Mouse (Mus musculus): ENCODE measurements at regions not wholly inside any gene's neighbourhood (a gene's known extent, or its start where the extent isn't known, plus 50 kb on each side); places are given as distances from the start of the nearest gene placed in this dataset.

DNA sequence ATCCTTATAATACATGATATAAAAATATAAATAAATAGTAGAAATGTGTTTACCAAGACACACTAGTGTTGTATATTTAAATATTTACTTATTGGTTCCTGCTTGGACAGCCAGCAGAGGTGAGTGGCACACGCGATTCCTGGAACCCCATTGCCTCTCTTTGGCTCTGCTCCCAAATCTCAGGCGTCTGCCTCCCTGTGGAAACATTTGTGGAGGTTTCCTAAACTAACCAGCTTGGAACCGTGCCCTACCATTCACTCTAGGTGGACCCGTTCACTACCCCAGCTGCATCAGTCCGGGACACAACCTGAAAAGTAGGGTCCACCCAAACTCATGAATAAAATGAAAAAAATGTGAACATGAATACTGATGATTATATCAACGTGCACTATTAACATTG lies 404.0 kb upstream of the Defb41 start:
- no peak for DNase-seq (ENCODE audit: low spot score)

DNA sequence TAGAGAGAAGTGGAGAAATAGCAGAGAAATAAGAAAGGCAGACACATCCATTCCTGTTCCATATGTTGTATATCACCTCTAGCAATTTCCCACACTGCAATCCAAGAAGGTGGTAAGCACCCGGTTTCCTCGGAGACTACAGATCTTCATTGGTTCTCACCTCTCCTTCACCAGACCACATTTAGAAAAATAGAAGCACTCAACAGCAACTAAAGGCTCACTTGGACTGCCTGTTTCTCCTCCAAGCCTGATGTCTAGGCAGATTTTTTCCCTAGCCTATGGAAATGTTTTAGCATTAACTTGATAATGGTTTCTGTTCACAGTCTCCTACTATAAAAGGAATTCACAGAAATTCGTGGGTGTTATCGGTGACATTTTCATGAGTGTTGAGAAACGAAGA lies 403.3 kb upstream of the Defb41 start:
- no peak for DNase-seq (ENCODE audit: low spot score)

DNA sequence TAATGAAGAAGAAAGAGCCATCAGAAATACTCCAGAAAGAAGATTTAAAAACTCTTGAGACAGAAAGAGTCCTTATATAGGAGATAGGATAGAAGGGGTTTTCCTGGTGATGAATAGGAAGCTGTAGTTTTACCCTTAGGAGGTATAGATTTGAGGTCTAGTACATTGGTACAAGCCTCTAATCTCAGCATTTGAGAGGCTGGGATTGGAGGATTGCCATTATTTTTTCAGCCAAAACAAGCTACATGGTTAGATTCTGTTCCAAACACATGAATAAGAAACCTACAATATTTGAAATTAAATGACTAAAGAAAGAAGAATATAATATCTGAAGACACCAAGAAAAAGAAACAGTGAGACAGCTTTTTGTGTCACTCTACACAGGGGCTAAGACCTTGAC lies 375.9 kb upstream of the Defb41 start:
- DNase-seq (ENCODE audit: low spot score) = no peak

DNA sequence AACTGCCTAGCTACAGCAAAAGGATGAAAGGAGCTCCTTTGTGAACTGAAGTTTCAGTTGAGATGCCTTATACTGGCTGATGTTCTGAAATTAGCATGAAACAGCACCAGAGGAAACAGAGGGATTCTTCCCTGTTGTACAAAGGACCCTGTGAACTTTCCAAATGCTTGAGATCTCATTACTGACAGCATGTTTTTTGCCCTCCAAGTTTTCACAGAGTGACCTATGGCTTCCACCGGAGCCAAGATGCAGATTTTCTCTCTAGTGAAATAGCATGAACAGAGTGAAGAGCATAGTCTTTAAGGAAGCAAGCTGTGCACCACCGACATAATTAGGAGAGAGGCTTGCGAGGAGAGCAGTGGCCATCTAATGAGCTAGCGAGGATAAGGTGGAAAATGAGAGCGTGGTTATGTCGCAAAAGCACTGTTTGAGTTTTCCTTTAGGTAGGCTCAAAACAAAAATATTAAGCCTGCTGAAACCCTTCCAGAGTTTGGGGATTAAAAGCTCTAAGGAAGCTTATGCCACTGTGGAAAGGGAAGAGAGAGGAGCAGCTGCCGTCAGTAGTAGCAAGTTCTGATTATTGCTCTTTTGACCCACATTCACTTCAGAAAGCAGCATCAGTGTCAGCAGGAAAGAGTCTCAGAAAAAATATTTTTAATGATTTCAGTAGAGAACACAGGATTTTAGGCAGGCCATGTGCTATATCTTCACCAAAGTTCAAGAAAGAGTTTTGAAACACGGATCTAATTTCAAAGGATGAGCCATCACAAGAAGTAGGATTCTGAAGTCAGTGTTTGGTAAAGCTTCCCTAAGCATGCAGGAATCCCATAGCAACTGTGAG lies 374.7 kb upstream of the Defb41 start:
- DNase-seq (ENCODE audit: low spot score) = peak; percentile 50

DNA sequence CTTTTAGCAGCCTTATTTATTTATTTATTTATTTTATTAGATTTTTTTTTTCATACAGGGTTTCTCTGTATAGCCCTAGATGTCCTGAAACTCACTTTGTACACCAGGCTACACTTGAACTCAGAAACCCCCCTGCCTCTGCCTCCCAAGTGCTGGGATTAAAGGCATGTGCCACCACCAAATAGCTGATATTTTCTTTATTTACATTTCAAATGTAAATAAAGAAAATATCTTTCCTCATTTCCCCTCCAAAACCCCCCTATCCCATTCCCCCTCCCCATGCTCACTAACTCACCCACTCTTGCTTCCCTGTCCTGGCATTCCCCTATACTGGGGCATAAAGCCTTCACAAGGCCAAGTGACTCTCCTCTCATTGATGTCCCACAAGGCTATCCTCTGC lies 372.4 kb upstream of the Defb41 start:
- DNase-seq (ENCODE audit: low spot score) = no peak

DNA sequence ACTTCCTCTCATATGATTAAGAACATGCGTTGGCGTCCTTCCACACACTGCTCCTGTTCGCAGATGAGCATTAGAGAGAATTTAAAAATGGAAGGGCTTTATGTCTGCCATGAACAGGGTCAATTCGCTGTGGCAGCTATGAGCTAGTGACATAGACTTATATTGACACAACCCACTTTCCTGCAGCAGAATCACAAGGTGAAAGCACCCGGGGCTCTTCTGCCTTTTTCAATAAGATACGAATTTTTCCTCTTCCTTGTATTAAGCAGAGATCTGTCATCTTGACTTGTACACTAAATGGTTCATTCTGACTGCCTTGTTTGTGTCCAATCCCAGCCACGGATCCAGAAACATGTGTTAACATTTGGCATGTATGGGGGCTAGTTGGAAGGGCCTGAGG lies 345.3 kb upstream of the Defb41 start:
- no peak for DNase-seq (ENCODE audit: low spot score)

DNA sequence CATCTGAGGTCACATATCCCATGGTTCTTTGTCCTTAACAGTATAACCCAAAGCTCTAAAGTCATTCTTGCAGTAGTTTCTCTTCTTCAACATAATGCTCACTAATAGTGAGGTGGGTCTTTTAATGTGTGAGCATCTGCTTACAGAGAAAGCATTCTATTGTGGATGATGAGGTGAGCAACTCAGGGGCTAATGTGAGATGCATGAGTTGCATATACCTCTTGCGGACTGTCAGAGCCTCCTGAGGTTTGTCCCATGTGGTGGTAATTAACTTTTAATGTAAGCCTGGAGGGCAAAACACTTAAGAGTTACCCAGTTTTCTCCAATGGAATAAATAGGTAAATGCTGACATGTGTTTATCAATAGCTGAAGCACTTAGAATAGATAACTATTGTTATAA lies 334.9 kb upstream of the Defb41 start:
- no peak for DNase-seq (ENCODE audit: low spot score)

DNA sequence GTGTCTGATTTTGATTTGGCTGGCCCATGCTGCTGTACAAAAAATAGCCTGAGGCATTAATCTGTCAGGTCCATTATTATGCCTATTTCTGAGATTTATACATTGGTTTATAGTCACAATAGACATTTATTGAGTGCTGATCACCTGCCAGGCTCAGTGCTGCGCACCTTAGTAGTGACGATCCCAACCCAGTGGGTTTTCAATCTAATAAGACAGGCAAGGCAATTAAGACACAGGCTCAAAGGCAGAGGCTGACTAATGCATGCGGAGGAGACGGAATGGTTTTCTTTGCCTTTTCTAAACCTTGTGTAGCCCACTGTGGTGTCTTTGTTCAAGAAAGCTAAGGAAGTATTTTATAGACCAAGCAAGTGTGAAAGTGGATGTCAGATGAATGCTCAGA lies 334.0 kb upstream of the Defb41 start:
- DNase-seq (ENCODE audit: low spot score) = no peak

DNA sequence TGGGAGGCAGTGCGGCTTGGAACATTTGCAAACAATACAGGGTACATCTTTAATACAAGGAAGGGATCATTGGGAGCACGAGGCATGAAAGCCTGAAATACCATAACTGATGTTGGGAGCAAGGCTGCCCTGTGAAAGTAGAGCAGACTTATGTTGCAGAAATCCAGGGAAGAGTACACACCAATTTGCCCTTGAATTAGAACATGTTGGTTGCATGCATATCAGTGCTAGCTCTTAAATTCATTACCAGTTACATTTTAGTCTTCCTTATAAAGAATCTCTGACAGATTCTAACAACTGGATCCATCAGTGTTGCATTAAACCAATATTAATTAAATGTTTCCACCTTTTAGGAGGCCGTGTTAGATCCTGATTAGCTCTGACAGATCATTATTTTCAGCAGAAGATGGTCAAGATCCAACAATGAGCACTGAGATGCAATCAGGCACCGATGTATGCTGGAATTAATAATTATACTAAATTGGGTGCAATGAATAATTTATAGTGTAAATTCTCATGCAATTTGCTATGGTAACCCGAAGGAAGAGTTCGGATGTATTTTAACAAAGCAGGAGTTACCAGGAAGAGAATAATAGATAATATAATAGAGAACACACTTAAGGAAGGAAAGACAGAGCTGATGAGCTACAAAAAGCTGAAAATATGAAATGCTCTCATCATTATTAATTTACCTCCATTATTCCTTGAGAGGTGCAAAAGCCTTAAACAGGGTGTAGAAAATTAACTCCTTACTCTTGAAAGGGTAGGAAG lies 318.6 kb upstream of the Defb41 start:
- DNase-seq (ENCODE audit: low spot score) = no peak

DNA sequence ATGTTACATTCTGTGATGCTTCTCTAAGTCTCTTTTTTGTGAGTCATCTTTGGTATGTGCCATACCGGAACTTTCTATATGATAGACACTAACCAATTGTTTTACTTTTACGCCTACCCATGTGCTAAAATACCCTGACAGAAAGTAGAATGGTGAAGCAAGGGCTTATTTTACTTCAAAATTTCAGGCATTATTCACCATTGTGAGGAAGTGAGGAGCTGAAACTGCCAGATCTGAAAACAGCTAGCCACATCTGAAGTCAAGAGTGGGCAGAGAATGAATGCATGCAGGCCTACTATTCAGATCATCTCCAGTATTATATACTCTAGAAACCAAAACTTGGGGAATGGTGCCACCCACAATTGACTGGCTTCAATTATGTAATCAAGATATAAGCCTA lies 313.7 kb upstream of the Defb41 start:
- DNase-seq (ENCODE audit: low spot score) = no peak

DNA sequence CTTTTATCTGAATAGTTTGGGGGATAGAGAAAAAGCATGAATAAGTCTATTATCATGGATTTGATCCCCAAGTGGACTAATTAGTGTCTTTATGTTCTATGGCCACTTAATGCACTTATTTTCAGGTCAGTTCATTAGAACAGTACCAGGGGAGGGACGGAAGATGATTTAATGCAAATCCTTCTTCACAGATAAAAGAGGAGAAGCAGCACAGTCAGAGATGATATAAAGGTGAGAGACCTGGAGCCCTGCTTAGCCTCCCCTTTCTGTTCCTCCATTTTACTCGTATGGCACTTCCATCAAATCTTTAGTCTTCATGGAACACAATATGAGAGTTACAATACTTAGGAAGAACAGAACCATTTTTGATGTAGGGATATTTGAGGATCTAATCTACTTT lies 302.1 kb upstream of the Defb41 start:
- DNase-seq (ENCODE audit: low spot score) = no peak

DNA sequence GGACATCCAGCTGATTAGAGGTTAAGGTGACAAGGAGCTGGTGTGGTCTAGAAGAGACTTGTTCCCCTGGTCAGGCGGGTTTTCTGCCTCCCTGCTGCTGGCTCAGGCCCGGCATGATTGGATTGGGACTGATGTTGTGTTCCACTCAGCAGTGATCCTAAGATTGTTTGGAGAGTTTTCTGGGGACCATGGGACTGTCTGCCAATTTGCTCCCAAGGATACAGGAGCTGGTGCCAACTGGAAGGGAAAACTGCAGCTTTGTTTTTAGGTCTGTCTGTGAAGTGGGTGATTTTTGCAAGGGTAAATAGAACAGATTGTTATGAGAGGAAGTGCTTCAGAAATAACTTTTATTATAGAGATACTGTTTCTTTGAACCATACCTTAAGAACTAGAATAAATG lies 286.3 kb upstream of the Defb41 start:
- DNase-seq (ENCODE audit: low spot score) = no peak

DNA sequence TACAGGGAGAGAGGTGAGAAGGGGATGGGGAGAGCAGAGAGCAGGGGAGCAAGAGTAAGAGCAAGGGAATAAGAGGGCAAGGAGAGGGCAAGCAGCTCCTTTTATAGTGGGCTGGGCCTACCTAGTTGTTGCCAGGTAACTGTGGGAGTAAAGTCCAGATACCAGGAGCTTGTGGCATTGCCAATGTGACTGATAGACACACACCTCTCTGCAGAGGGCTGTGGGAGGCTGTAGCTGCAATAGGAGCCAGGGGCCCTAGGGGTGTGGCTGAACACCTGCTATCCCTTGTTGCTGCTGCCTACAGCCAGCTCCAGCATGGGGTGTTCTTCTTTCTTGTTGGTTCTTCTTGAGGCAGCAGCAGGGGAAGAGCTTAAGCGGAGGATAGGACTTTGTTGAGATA lies 266.8 kb upstream of the Defb41 start:
- DNase-seq (ENCODE audit: low spot score) = no peak

DNA sequence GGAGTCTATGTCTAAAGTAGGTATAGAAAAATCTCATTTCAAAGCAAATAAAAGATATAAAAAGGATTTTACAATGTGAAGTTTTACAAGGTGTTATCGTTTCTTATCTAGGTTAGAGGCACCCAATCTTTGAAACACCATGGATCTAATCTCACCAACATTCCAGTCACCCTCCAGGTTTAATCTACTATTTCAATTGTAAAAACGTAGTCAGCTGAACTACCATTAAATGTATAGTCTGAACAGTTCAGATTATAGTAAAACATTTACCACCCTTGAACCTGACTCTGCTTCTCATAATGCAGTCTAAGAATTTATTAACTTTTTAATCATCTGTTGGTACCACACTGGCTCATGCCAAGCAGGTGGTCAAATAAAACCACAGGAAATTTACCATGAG lies 259.5 kb upstream of the Defb41 start:
- no peak for DNase-seq (ENCODE audit: low spot score)

DNA sequence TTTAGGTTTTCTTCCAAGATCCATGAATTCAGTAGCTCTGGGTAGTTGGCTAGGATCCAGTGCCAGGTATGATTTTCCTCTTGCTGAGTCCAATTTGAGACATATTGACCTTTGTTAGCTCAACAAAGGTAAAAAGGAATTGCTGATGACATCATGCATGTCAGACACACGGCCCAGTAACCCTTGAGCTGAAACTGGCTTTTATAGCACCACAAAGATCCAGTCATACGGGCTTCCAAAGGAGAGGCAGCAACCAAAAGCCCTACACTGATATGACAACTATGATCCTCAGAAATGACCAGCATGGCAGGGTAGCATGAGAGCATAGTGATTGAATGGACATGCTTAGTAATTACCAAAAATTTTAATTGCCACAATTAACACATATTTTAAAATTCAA lies 258.0 kb upstream of the Defb41 start:
- DNase-seq (ENCODE audit: low spot score) = no peak

DNA sequence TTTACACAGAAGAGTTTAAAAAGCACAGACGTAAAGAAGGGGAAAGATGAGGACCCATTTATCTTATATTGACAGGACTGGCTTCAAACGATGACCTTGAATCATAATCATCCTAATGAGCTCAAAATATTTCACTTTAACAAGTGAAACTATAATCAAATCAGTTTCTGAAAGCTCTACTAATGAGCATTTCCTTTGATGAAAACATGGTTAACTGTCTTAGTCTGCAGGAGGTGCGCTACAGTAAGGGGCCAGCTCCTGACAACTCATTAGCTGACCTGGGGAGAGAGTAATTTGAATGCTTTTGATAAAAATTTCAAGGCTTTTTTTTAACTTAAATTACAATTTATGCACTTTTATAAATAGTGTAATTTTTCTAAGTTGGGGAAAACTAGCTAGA lies 247.8 kb upstream of the Defb41 start:
- no peak for DNase-seq (ENCODE audit: low spot score)

DNA sequence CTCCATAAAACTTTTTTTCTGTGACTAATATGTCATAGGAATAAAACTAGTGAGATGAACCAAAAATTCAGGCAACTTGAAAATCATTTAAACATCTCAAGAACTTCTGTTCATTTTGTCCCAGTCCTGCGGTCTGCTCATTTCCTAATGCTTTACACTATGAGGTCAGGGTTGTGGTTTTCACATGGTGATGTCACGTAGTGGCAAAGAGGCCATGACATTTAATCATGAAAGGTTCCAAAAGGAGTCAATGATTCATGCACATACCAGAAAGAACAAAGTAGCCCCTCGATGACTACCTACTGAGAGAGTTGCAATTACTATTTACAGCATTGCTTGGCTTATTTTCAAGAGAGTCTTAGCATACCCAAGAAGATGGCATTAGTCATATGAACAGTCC lies 233.6 kb upstream of the Defb41 start:
- no peak for DNase-seq (ENCODE audit: low spot score)

DNA sequence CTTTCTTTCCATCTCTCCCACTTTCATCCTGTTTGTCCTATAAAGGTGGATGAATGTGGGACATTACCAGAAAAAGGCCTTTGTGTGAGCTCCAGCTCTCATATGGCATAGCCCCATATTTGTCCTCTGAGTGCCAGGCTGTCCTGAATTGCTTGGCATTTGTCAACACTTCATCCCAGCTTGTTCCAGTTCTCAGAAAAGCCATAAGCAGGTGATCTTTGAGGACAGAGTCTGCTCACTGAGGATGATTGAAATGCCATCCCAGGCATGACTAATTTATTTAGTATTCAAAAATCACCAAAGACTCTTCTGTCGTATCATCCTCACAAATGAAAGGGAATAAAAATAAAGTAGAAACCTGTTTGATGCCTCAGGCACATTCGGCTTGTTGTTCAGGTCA lies 203.6 kb upstream of the Defb41 start:
- no peak for DNase-seq (ENCODE audit: low spot score)

DNA sequence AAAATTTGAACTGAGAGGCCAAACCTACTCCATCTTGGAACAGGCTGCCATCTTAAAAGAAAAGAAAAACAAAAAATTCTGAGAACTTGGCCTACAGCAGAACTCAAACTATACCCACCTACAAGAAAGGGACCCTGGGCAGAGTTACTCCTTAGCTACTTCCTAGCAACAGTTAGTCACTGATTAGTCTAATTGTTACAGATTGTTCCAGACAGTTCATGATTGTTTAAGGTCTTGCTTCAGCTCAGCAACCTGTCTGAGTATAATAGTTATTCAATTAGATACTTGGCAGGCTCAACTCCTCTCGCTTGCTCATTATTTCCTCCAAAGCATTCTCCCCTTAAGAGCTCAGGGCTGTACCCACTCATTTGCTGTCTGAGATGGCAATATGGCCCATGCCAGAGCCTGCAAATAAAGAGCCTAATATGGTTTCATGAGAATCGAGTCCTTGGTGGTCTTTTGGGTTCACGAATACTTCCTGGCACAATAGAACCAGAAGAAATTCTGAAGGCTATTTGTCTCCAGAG lies 200.4 kb upstream of the Defb41 start:
- DNase-seq (ENCODE audit: low spot score) = no peak

DNA sequence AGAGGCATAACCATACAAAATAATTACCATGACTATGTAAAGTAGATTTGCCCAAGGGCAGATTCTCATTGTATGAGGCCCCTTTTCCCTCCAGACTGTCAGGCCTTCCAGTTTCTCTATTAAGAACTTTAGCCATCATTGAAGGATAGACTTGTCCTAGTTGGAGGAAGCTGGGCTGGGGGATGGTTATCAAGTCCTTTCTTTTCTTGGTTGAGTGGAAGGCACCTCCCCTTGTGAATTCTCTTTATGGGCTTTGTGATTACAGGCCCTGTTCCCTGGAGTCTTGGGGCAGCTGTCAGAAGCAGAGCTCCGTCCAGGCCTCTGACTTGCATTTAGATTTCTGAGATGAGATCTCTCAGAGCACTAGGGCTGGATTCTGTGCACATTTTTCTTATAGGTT lies 198.3 kb upstream of the Defb41 start:
- DNase-seq (ENCODE audit: low spot score) = peak; percentile 17

DNA sequence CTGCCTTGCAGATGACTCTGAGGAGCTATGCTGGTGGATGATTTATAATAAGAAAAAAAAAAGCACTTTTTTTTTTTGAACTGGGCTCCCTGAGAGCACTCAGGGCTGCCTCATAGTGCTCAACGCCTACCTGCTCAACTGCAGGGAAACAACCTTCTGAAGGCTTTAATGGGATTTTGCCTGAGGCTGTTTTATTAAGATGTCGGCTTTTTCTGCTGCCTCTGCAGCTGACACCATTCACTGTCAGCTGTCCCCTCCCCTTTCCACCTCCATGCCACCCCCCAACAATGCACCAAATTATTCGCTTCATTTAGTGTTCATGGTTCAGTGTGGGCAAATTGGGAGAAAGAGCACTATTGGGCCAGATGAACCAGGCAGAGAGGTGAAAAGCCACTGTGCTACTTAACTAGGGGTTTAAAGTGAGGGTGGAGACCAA lies 151.4 kb upstream of the Defb41 start:
- DNase-seq (ENCODE audit: low spot score) = peak; percentile 59

DNA sequence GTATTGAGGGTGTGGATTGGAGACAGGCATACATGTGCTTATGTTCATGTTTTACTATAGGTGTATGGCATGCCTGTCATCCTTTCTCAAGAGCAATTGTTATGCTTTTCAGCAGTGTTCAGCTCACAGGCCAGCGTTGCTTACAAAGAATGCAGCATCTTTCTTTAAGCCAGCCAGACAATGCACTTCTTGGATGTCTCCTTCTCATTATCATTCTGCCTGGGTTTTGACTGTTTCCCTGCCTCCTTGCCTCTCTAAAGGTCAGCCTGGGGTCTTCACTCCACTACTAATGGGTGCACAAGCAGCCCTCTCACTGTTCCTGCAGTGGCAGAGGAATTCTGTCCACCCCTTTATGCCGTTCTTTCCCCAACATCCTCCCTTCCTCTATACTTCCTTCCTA lies 150.9 kb upstream of the Defb41 start:
- peak; percentile 41 for DNase-seq (ENCODE audit: low spot score)

DNA sequence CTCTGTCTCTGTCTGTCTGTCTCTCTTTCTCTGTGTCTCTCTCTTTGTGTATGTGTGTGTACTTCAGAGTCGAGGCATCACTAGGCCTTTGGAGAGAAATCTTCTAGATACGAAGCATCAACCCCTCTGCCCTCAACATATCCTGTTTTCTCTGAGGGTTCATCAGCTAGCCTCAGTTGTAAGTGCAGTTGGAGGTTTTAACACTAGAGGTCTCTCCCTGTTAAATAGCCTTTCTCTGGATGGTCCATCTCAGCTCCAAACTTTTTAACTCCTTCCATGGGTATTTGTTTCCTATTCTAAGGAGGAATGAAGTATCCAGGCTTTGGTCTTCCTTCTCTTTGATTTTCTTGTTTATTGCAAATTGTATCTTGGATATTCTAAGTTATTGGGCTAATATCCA lies 147.8 kb upstream of the Defb41 start:
- peak; percentile 3 for DNase-seq (ENCODE audit: low spot score)

All from embryo, embryonic 10 days (tissue).